Mouse (Mus musculus) embryonic facial prominence, embryonic 14.5 days (tissue): Measurements from ENCODE around the gene 4930503B20Rik. TPM values are rescaled to one million over a fixed set of nuclear protein-coding genes. Genes with fewer than 3 reads are reported as not detected.

Experiments used
- ATAC-seq: fragments of 200-750 bp; cut with Nextera tagmentation; 2 replicates; pipeline ENCODE4 v1.8.0; 2017; ENCODE audit warnings: low read depth, moderate number of reproducible peaks, moderate TSS enrichment
- DNase-seq: peaks from one replicate; pipeline ENCODE4 v3.0.0-alpha.2; 2015; ENCODE audit warnings: low spot score
- H3K27ac ChIP-seq: fragments of 300-500 bp; sonication (generic); replicated peaks from 2 replicates; pipeline ENCODE4 v1.5.1; 2014; ENCODE audit warnings: low read depth, mild to moderate bottlenecking, low read length, moderate library complexity
- H3K27me3 ChIP-seq: fragments of 300-500 bp; sonication (generic); replicated peaks from 2 replicates; pipeline ENCODE4 v1.6.1; 2014; ENCODE audit warnings: low read length; ENCODE audit not compliant: control insufficient read depth, insufficient read depth
- H3K36me3 ChIP-seq: fragments of 300-500 bp; sonication (generic); 2 replicates; pipeline ENCODE4 v1.6.1; 2014; ENCODE audit warnings: low read length, mixed read lengths; ENCODE audit not compliant: control insufficient read depth, insufficient read depth
- H3K4me1 ChIP-seq: fragments of 300-500 bp; sonication (generic); 2 replicates; pipeline ENCODE4 v1.6.1; 2014; ENCODE audit warnings: antibody characterized with exemption, low read length; ENCODE audit not compliant: control insufficient read depth, insufficient read depth
- H3K4me2 ChIP-seq: fragments of 300-500 bp; sonication (generic); 2 replicates; pipeline ENCODE4 v1.6.1; 2014; ENCODE audit warnings: low read depth, mild to moderate bottlenecking, low read length, moderate library complexity, mixed read lengths
- H3K4me3 ChIP-seq: fragments of 300-500 bp; sonication (generic); 2 replicates; pipeline ENCODE4 v1.5.1; 2014; ENCODE audit warnings: low read depth, mild to moderate bottlenecking, low read length
- H3K9ac ChIP-seq: fragments of 300-500 bp; sonication (generic); 2 replicates; pipeline ENCODE4 v1.6.1; 2014; ENCODE audit warnings: low read depth, mild to moderate bottlenecking, low read length, moderate library complexity, mixed read lengths
- H3K9me3 ChIP-seq: fragments of 300-500 bp; sonication (generic); 2 replicates; pipeline ENCODE4 v1.6.1; 2016; ENCODE audit warnings: low read length; ENCODE audit not compliant: control insufficient read depth
- WGBS: fragments of 180-500 bp; shearing (Covaris S2); extraction: QIAGEN DNeasy Blood & Tissue Kit; methylation state at CpG from one replicate; pipeline ENCODE4 v1.1.7; 2014; 5-methylcytosine and 5-hydroxymethylcytosine counted together
- polyA plus RNA-seq: library from polyadenylated mRNA; unstranded; fragments of >200 nt; fragmentation: Nextera tagmentation; extraction: Ambion mirVana; gene quantifications from 2 replicates; pipeline ENCODE4 v1.2.1, GENCODE M21; 2014

The 4930503B20Rik gene
- polyA plus RNA-seq, 1 experiment from 2014 or later = not detected

DNA sequence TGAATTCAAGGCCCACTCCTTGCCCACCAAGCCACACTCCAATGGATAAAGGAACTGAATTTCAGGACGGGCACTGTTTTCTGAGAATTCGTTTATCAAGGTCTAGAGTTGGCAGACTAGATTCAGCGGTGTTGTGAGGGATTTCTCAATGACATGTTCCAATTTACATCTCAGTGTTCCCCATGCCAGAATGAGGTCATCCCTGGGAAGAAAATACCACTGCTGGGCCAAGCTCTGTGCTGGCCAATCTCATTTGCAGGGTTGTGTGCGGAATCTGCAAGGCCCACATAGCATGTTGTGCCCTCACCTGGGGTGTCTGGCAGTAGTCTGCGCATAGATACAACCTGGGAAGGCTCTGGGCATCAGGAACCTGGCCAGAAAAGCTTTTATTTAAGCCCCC, 8.2 kb upstream of the 4930503B20Rik start:
- no peaks in the 10 kb centered on the region for H3K9me3 ChIP-seq
- no peak overlapping the region for H3K4me2 ChIP-seq
- H3K36me3 ChIP-seq = no peaks in the 10 kb centered on the region
- H3K27me3 ChIP-seq = no peaks in the 10 kb centered on the region
- ATAC-seq (no peak), DNase-seq (no peak)
- no peak overlapping the region for H3K9ac ChIP-seq
- H3K4me3 ChIP-seq = no peak overlapping the region
- 96% methylated on average over 5 of the region's 5 CpGs for WGBS
- H3K27ac ChIP-seq = no peak overlapping the region
- H3K4me1 ChIP-seq = no peaks in the 10 kb centered on the region

DNA sequence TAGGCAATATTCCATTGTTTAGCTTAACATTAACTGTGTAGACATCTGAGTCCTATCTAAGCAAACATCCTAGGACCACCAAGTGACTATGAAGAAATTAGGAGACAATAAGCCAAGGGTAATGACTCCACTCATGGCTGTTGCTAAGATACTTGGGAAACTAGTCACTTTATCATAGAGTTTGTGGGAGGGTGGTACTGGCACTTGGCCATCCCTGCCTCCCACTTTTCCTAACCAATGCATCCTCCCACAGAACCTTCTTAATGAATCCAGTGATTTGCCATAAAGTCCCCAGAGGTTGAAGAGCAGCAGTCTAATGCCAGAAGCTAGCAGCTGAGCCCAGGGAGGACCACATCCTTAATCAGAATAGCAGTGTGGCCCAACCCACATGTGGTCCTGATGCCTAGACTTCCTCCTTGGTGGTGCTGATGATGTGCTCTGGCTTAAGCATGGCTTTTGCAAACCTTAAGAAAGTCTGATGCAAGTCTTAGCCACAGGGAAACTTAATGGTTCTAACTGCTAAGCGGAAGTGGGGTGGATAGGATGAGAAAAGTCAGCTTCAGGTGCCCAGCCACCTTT, 7.0 kb upstream of the 4930503B20Rik start:
- Histone ChIP-seq H3K9me3 (no peaks in the 10 kb centered on the region), H3K4me2 (no peak overlapping the region), H3K4me3 (no peak overlapping the region), H3K9ac (no peak overlapping the region), H3K36me3 (no peaks in the 10 kb centered on the region), H3K27ac (no peak overlapping the region), H3K27me3 (no peaks in the 10 kb centered on the region), H3K4me1 (no peaks in the 10 kb centered on the region)
- WGBS = 89% methylated on average over 1 of the region's 1 CpGs
- no peak for DNase-seq
- no peak for ATAC-seq

DNA sequence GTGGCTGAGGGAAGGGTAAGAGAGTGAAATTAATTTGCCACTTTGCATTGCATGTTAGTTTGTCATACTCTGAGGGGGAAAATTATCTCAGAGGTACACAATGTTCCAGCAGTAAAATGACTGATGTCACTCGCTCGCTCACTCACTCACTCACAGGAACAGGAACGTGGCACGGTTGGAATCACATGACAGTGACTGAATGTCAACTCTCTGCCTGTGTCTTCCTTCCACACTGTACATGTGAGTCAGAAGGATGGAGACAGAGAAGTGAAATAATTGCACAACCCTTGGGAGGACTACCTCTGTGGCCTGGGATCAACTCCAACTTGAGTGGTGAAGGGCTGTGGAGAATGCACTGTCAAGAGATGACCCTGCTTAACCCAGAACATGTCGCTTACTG, 6.3 kb upstream of the 4930503B20Rik start:
- Histone ChIP-seq H3K9me3 (no peaks in the 10 kb centered on the region), H3K27me3 (no peaks in the 10 kb centered on the region), H3K4me1 (no peaks in the 10 kb centered on the region), H3K9ac (no peak overlapping the region), H3K27ac (no peak overlapping the region), H3K36me3 (no peaks in the 10 kb centered on the region), H3K4me2 (no peak overlapping the region), H3K4me3 (no peak overlapping the region)
- no peak for DNase-seq
- WGBS = 87% methylated on average over 5 of the region's 5 CpGs
- ATAC-seq = no peak

DNA sequence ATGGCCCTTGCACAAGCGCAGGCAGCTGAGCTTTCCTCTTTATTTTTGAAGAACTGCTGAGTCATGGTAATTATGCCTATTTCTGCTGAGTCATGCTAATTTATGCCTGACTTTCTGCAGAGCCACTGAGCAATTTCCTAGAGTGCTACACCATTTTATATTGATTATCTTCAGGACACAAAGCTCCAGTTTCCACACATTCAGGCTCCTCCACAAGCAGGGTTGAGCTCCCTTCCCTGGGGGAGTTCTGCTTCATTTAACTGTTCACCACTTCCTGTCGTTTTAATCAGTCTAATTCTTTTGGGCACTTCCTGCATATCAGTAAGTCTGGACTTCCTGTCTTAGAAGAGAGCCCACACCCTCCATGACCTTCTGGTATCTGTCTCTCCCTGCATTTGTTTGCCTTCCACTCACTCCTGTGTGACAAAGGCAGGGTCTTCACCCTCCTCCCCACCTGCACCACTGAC, 4.0 kb upstream of the 4930503B20Rik start:
- ATAC-seq (no peak), DNase-seq (no peak)
- no peak overlapping the region for H3K27ac ChIP-seq
- H3K27me3 ChIP-seq = no peaks in the 10 kb centered on the region
- no peaks in the 10 kb centered on the region for H3K9me3 ChIP-seq
- no peaks in the 10 kb centered on the region for H3K4me1 ChIP-seq
- WGBS = 58% methylated on average over 2 of the region's 2 CpGs
- no peak overlapping the region for H3K4me2 ChIP-seq
- H3K36me3 ChIP-seq = no peaks in the 10 kb centered on the region
- H3K4me3 ChIP-seq = no peak overlapping the region
- no peak overlapping the region for H3K9ac ChIP-seq

DNA sequence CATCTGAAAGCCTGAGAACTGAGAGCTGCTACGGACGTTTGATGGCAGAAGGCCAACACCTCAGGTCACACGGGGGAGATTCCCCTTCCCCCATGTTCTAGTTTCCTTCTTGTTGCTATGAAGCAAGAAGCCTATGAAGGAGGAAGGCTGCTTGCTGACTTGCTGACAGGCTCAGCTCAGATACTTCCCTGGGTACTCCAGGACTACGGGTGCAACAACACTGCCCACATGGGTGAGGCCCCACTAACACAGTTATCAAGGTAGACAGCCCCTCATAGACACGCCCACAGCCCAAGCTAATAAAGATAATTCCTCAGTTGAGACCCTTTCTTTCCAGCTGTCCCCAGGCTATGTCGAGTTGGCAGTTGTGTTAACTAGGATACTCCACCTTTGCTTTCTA, 2.6 kb upstream of the 4930503B20Rik start:
- no peak for ATAC-seq
- no peak overlapping the region for H3K9ac ChIP-seq
- H3K27me3 ChIP-seq = no peaks in the 10 kb centered on the region
- DNase-seq = no peak
- H3K27ac ChIP-seq = no peak overlapping the region
- 58% methylated on average over 6 of the region's 6 CpGs for WGBS
- no peaks in the 10 kb centered on the region for H3K9me3 ChIP-seq
- no peak overlapping the region for H3K4me2 ChIP-seq
- H3K36me3 ChIP-seq = no peaks in the 10 kb centered on the region
- H3K4me3 ChIP-seq = no peak overlapping the region
- H3K4me1 ChIP-seq = 0 out of 2 replicates have a peak, but pooled peaks cover 3% of the 10 kb centered on the region

DNA sequence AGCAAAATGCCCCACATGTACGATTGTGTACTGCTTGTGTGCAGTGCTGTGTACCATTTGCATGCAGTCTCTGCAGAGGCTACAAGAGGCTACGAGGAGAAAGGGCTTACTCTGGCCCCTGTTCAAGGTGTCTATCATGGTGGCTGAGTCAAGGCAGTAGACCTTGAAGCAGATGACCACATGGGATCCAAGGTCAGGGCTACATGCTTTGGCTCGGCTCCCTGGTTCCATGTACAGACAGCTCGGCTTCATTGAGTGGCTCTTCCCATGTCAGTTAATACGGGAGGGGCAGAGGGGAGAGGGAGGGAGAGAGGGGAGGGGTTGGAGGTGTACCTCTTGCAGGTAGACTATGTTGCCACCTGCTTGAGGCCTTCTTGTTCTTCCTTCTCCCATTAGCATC, 1.3 kb upstream of the 4930503B20Rik start:
- 0 out of 2 replicates have a peak, but pooled peaks cover 3% of the 10 kb centered on the region for H3K4me1 ChIP-seq
- no peak overlapping the region for H3K27ac ChIP-seq
- H3K9me3 ChIP-seq = no peaks in the 10 kb centered on the region
- no peaks in the 10 kb centered on the region for H3K27me3 ChIP-seq
- DNase-seq = no peak
- H3K9ac ChIP-seq = no peak overlapping the region
- H3K4me3 ChIP-seq = no peak overlapping the region
- H3K36me3 ChIP-seq = no peaks in the 10 kb centered on the region
- no peak for ATAC-seq
- WGBS = 85% methylated on average over 5 of the region's 5 CpGs
- no peak overlapping the region for H3K4me2 ChIP-seq

DNA sequence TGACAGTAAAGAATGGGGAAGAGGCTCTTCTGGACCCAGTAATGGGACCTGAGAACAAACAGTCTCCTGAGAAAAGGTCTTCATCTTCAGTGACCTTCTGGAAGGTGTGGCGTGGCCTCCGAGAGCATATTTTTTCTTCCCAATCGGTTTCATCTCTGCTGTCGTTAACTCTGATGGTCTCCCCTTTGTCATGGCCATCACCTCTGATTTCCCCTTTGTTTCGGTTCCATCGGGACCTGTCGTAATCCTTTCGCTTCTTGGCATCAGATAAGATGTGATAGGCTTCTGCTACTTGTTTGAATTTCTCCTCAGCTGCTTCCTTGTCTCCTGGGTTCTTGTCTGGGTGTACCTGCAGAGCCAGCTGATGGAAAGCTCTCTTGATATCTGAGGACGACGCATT, 401 bp downstream of the 4930503B20Rik start:
- Histone ChIP-seq H3K4me3 (no peak overlapping the region), H3K27ac (no peak overlapping the region), H3K36me3 (no peaks in the 10 kb centered on the region), H3K9ac (no peak overlapping the region), H3K9me3 (no peaks in the 10 kb centered on the region), H3K27me3 (no peaks in the 10 kb centered on the region), H3K4me1 (0 out of 2 replicates have a peak, but pooled peaks cover 3% of the 10 kb centered on the region), H3K4me2 (no peak overlapping the region)
- DNase-seq = no peak
- WGBS = 91% methylated on average over 10 of the region's 10 CpGs
- ATAC-seq = no peak

DNA sequence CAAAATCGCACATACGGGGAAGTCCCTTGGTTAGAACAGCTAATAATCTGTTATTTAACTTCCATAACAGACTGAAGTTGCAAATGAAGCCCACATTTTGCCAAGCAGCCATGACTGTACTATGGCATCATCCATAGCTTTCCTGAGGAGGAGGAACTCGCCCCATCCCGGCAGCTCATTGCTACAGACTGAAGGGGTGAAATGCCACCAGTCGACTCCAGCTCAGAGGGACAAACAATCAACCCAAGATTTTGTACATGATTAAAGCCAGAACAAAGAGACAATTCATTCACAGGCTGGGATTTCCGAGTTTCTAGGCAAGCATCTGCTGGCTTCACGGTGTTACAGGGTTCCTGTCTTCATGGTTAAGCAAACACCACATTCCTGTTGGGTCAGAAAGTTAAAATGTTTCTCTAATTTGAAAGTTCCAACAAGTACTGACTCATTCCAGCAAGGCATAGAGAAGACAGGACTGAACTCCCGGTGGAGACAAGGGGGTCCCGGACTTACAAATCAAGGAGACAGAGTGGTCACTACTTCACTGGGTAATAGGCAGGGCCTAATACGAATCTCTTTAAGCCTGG, 1.7 kb downstream of the 4930503B20Rik start:
- 55% methylated on average over 10 of the region's 10 CpGs for WGBS
- H3K9me3 ChIP-seq = no peaks in the 10 kb centered on the region
- H3K9ac ChIP-seq = no peak overlapping the region
- no peaks in the 10 kb centered on the region for H3K36me3 ChIP-seq
- DNase-seq (peak; percentile 14), ATAC-seq (no peak)
- no peak overlapping the region for H3K4me2 ChIP-seq
- H3K27ac ChIP-seq = no peak overlapping the region
- H3K4me1 ChIP-seq = 0 out of 2 replicates have a peak, but pooled peaks cover 3% of the 10 kb centered on the region
- no peak overlapping the region for H3K4me3 ChIP-seq
- no peaks in the 10 kb centered on the region for H3K27me3 ChIP-seq

DNA sequence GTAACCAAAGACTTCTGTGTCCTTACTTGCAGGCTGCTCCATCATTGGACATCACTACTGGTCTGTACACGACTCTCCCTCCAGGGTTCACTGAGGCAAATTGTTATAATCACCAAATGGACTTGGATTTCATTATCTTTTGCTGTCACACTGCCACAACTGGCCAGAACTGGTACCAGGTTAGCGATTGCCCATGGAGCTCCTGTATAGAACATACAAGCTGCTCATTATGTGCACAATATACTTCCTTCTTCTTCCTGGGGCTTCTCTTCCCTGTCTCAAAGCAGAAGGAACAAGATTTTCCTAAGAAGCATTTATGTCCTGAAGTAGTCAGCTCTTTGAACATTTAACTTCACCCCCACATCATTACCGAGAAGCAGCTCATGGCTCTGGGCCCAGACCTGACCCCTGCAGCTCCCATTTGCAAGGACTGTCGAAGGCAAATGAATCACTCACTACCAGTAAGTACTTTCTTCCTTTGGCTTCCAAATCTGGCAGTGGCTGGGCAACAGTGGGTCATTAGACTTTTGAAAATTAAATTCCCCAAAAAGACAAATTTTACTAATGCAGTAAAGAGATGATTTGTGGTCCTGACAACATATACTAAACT, 9.2 kb downstream of the 4930503B20Rik start:
- Histone ChIP-seq H3K4me1 (no peaks in the 10 kb centered on the region), H3K9me3 (no peaks in the 10 kb centered on the region), H3K27ac (no peak overlapping the region), H3K27me3 (no peaks in the 10 kb centered on the region), H3K36me3 (no peaks in the 10 kb centered on the region), H3K4me2 (no peak overlapping the region), H3K4me3 (no peak overlapping the region), H3K9ac (no peak overlapping the region)
- WGBS = 45% methylated on average over 4 of the region's 4 CpGs
- DNase-seq = no peak
- no peak for ATAC-seq
